Mouse (Mus musculus) testis, adult 2 months (tissue): ENCODE measurements around the gene Foxn3.

Experiments
- CTCF ChIP-seq: fragments of 200-500 bp; IDR thresholded peaks from 2 replicates; pipeline ENCODE4 v1.5.1; 2012; ENCODE audit warnings: low read depth, mild to moderate bottlenecking, inconsistent platforms, low read length, moderate library complexity; ENCODE audit not compliant: control insufficient read depth, insufficient read depth, insufficient replicate concordance
- POLR2A ChIP-seq: fragments of 200-500 bp; IDR thresholded peaks from 2 replicates; pipeline ENCODE4 v1.6.1; 2012; ENCODE audit warnings: low read depth, mild to moderate bottlenecking, inconsistent platforms, low read length, moderate library complexity; ENCODE audit not compliant: control insufficient read depth

DNA sequence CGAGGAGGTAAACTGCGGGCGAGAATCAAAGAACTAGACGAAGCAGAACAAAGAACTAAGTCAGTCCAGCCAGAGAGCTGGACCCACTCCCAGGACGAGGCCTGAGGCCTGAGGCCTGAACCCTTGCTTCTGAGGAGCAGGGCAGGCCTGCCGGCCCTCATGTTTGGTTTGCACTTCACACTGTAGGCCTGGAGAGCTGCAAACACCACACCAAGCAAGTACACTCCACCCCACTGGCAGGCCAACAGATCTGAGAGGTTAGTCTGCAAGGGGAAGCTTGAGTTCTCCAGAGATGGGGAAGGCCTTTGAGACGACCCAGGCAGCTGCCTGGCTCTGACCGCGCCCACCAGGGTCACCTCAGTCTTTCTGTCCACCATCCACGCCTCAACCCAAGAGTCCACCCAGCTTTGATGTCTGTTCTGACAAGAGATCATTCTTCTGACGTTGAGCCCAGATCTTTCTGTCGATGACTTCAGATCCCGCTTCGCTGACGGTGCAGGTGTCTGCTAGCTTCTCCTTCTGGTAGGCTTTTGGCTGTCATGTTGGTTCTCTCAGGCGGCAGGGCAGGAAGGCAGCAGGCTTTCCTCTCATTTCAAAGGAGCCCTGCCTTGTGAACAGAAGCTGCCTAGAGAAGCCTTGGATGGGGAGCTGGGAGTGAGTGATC is 231.1 kb downstream of the Foxn3 start:
- TF ChIP-seq CTCF: no peak
- no peak for TF ChIP-seq POLR2A
